Mouse (Mus musculus) CH12.LX (cell line): Measurements from ENCODE around the gene Grrp1.

ENCODE experiments used
- CTCF ChIP-seq, 2 experiments: IDR thresholded peaks in 1 of 2; conservative IDR thresholded peaks in 1 of 2; 2 replicates each; pipeline ENCODE4 v1.5.1; 2011 to 2012; ENCODE audit warnings: low read depth in 2 of 2, low read length in 2 of 2, improper control_type of control experiment in 1 of 2, inconsistent platforms in 1 of 2, mild to moderate bottlenecking in 1 of 2, moderate library complexity in 1 of 2
- EP300 ChIP-seq: IDR thresholded peaks from 2 replicates; pipeline ENCODE4 v1.6.1; 2011; ENCODE audit warnings: low read length, improper control_type of control experiment
- POLR2A ChIP-seq: IDR thresholded peaks from 2 replicates; pipeline ENCODE4 v1.6.1; 2011; ENCODE audit warnings: low read depth, mild to moderate bottlenecking, improper control_type of control experiment, low read length
- POLR2AphosphoS2 ChIP-seq: IDR thresholded peaks from 2 replicates; pipeline ENCODE4 v1.6.1; 2011; ENCODE audit warnings: low read depth, low read length, improper control_type of control experiment
- UBTF ChIP-seq: IDR thresholded peaks from 2 replicates; pipeline ENCODE4 v1.6.1; 2012; ENCODE audit warnings: low read depth, mild to moderate bottlenecking, inconsistent platforms, low read length, improper control_type of control experiment, moderate library complexity
- USF1 ChIP-seq: IDR thresholded peaks from 2 replicates; pipeline ENCODE4 v1.6.1; 2014; ENCODE audit warnings: low read depth, mild to moderate bottlenecking, inconsistent platforms, low read length, improper control_type of control experiment
- ZC3H11A ChIP-seq: IDR thresholded peaks from 2 replicates; pipeline ENCODE4 v1.6.1; 2012; ENCODE audit warnings: low read depth, mild to moderate bottlenecking, inconsistent platforms, low read length, improper control_type of control experiment

DNA sequence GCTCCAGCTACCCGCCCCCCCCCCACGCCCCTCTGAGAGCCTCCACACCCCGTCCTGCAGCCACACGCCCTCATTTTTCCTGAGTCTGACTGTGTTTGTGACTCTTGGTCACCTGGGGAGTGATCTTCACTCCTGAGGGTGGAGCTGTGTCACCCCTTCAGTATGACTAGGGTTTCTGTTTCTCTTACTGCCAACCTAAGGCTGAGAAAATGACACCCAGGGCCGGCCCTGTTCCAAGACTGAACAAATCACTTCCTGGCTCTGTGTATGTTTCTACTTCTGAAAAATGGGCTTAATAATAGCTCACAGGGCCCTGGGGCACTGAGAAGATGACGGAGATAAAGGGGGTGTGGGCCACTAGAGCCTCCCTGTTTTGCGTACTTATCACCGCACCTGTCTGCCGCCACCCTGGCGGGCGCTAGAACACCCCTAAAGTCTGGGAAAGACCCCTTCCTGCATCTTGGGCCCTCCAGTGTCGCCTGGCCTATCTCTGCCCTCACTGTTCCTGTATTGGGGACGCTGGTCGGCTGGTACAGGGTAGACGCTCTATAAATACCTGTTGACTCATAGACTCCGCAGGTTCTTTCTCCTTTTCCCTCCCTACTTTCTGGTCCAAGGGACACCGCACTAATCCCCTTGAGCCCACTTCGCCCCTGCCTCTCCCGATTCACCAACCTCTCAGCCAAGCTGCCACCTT is 16.2 kb downstream of the Grrp1 start:
- no peak for TF ChIP-seq POLR2A
- no peak for TF ChIP-seq EP300
- TF ChIP-seq USF1: no peak
- no peak for TF ChIP-seq ZC3H11A
- TF ChIP-seq CTCF (conservative IDR thresholded peaks at IDR 0.05 in 1 of 2, IDR thresholded peaks at IDR 0.05 in 1 of 2; ENCODE audit: low read depth in 2 of 2, low read length in 2 of 2): no peak
- no peak for TF ChIP-seq POLR2AphosphoS2
- TF ChIP-seq UBTF: no peak
